ENCODE assay signal across 23 mouse cellular contexts in genomic region chr19:38418819-38419423, GRCm38 (mm10). TPM values are rescaled to one million over a fixed set of nuclear protein-coding genes. Genes with fewer than 3 reads are reported as not detected.
A peak's percentile ranks its signal among the peaks of the same experiment; 100 is the strongest.
DNase-seq lines count a peak whose midpoint lies in the region; ATAC-seq lines count a peak whose summit lies in the region.
"Had no signal": no experiment of that assay in that cellular context is flagged by ENCODE, and none has a peak within 500 bp of the region (broad histone marks: within the 10 kb centered on the region; RNA-seq: fewer than 3 reads in every experiment).

No protein-coding gene starts in this region.

- 0 out of 2 replicates have a peak overlapping the region, but pooled peaks have one; percentile 33 for H3K27ac ChIP-seq in forebrain, embryonic 14.5 days (ENCODE audit: low read depth, low read length)
- no peak overlapping the region for H3K27ac ChIP-seq in forebrain, embryonic 11.5 days (ENCODE audit: low read depth, low read length)
- no peak overlapping the region for H3K27ac ChIP-seq in neural tube, embryonic 13.5 days (replicated peaks)
- no peak overlapping the region for H3K27ac ChIP-seq in kidney, embryonic 15.5 days
- H3K27ac ChIP-seq: hindbrain, embryonic 15.5 days; layer of hippocampus, adult 2 months; limb, embryonic 15.5 days; midbrain, embryonic 12.5 days had no signal

- intact Hi-C loops in left cerebral cortex, postnatal 4 days (cut with DNase I): no loop called here
- intact Hi-C loops in left cerebral cortex, postnatal 36 days (cut with DNase I): no loop called here

- no peaks in the 10 kb centered on the region for H3K27me3 ChIP-seq in forebrain, embryonic 14.5 days (replicated peaks; ENCODE audit: control insufficient read depth, insufficient read depth, low read length)
- H3K27me3 ChIP-seq in forebrain, embryonic 11.5 days (ENCODE audit: control insufficient read depth, insufficient read depth, low read length): no peaks in the 10 kb centered on the region
- no peaks in the 10 kb centered on the region for H3K27me3 ChIP-seq in neural tube, embryonic 13.5 days
- H3K27me3 ChIP-seq in kidney, embryonic 15.5 days: no peaks in the 10 kb centered on the region
- H3K27me3 ChIP-seq: hindbrain, embryonic 15.5 days; limb, embryonic 15.5 days; midbrain, embryonic 12.5 days had no signal

- ATAC-seq in forebrain, embryonic 14.5 days: peak; percentile 81; the same call in 1 of the 2 replicates
- ATAC-seq in forebrain, embryonic 11.5 days (replicated peaks; ENCODE audit: low FRiP score): no peak
- ATAC-seq in neural tube, embryonic 13.5 days (ENCODE audit: low read depth): peak; percentile 40; the same call in 1 of the 2 replicates
- ATAC-seq in kidney, embryonic 15.5 days (replicated peaks; ENCODE audit: low FRiP score): no peak
- ATAC-seq: activated CD4-positive, CD25-positive, alpha-beta regulatory T cell, adult 4 months; liver, postnatal 0 days had no signal

- no peaks in the 10 kb centered on the region for H3K9me3 ChIP-seq in forebrain, embryonic 14.5 days (replicated peaks; ENCODE audit: control insufficient read depth, low read length)
- H3K9me3 ChIP-seq in forebrain, embryonic 11.5 days (ENCODE audit: control insufficient read depth, low read length): no peaks in the 10 kb centered on the region
- H3K9me3 ChIP-seq in neural tube, embryonic 13.5 days: no peaks in the 10 kb centered on the region
- H3K9me3 ChIP-seq in kidney, embryonic 15.5 days (replicated peaks): no peaks in the 10 kb centered on the region
- H3K9me3 ChIP-seq: G1E; hindbrain, embryonic 15.5 days; limb, embryonic 15.5 days; midbrain, embryonic 12.5 days had no signal

- peak; percentile 74 for DNase-seq in forebrain, embryonic 14.5 days (ENCODE audit: low spot score)
- no peak for DNase-seq in forebrain, embryonic 11.5 days (ENCODE audit: low spot score)
- DNase-seq in left cerebral cortex, postnatal 4 days: peak; percentile 45
- DNase-seq in left cerebral cortex, postnatal 36 days (ENCODE audit: low spot score in 2 of 2): no peak
- DNase-seq in neural tube, embryonic 10.5 days (ENCODE audit: extremely low spot score, low spot score): no peak
- DNase-seq: adrenal gland, postnatal 10 days; cerebellum, adult 11 months; embryo, embryonic 11 days; gastrocnemius, postnatal 25 days; kidney, adult 18-20 months; kidney, postnatal 14 days; layer of hippocampus, postnatal 36 days; liver, postnatal 0 days; lung, postnatal 36 days; thymus, postnatal 25 days had no signal

- H3K36me3 ChIP-seq in forebrain, embryonic 14.5 days (ENCODE audit: control insufficient read depth, insufficient read depth, low read length): no peaks in the 10 kb centered on the region
- no peaks in the 10 kb centered on the region for H3K36me3 ChIP-seq in forebrain, embryonic 11.5 days (ENCODE audit: control insufficient read depth, insufficient read depth, low read length)
- no peaks in the 10 kb centered on the region for H3K36me3 ChIP-seq in neural tube, embryonic 13.5 days
- H3K36me3 ChIP-seq in kidney, embryonic 15.5 days: no peaks in the 10 kb centered on the region
- H3K36me3 ChIP-seq: G1E; hindbrain, embryonic 15.5 days; limb, embryonic 15.5 days; midbrain, embryonic 12.5 days had no signal

- no peak overlapping the region for H3K9ac ChIP-seq in forebrain, embryonic 14.5 days (ENCODE audit: low read length)
- no peak overlapping the region for H3K9ac ChIP-seq in forebrain, embryonic 11.5 days (ENCODE audit: low read length)
- no peak overlapping the region for H3K9ac ChIP-seq in neural tube, embryonic 13.5 days
- no peak overlapping the region for H3K9ac ChIP-seq in kidney, embryonic 15.5 days
- H3K9ac ChIP-seq: hindbrain, embryonic 15.5 days; limb, embryonic 15.5 days; liver, postnatal 0 days; midbrain, embryonic 12.5 days had no signal

- H3K4me2 ChIP-seq in forebrain, embryonic 14.5 days (ENCODE audit: low read length): no peak overlapping the region
- H3K4me2 ChIP-seq in forebrain, embryonic 11.5 days (ENCODE audit: low read depth, low read length, severe bottlenecking): no peak overlapping the region
- no peak overlapping the region for H3K4me2 ChIP-seq in neural tube, embryonic 13.5 days
- no peak overlapping the region for H3K4me2 ChIP-seq in kidney, embryonic 15.5 days
- H3K4me2 ChIP-seq: hindbrain, embryonic 15.5 days; limb, embryonic 15.5 days; midbrain, embryonic 12.5 days had no signal

- 30% methylated on average over 4 of the region's 4 CpGs for WGBS in forebrain, embryonic 14.5 days
- 83% methylated on average over 4 of the region's 4 CpGs for WGBS in forebrain, embryonic 11.5 days
- 51% methylated on average over 4 of the region's 4 CpGs for WGBS in neural tube, embryonic 13.5 days
- WGBS in kidney, embryonic 15.5 days: 61% methylated on average over 4 of the region's 4 CpGs

- peaks cover 4% of the 10 kb centered on the region; the same call in 1 of the 2 replicates for H3K4me1 ChIP-seq in forebrain, embryonic 14.5 days (ENCODE audit: control insufficient read depth, insufficient read depth, low read length)
- no peaks in the 10 kb centered on the region for H3K4me1 ChIP-seq in forebrain, embryonic 11.5 days (replicated peaks; ENCODE audit: control insufficient read depth, insufficient read depth, low read length)
- H3K4me1 ChIP-seq in neural tube, embryonic 13.5 days (replicated peaks): peaks cover 5% of the 10 kb centered on the region; the same call in 1 of the 2 replicates
- no peaks in the 10 kb centered on the region for H3K4me1 ChIP-seq in kidney, embryonic 15.5 days
- H3K4me1 ChIP-seq: hindbrain, embryonic 15.5 days; midbrain, embryonic 12.5 days had no signal

- H3K4me3 ChIP-seq in forebrain, embryonic 14.5 days (ENCODE audit: low read depth, low read length): no peak overlapping the region
- no peak overlapping the region for H3K4me3 ChIP-seq in forebrain, embryonic 11.5 days (ENCODE audit: low read depth, low read length)
- no peak overlapping the region for H3K4me3 ChIP-seq in neural tube, embryonic 13.5 days
- no peak overlapping the region for H3K4me3 ChIP-seq in kidney, embryonic 15.5 days (replicated peaks)
- H3K4me3 ChIP-seq: hindbrain, embryonic 15.5 days; layer of hippocampus, adult 2 months; limb, embryonic 15.5 days; midbrain, embryonic 12.5 days had no signal

RNA-seq across cellular contexts. Expression of gene Slc35g1, which starts 23.1 kb away (rescaled TPM):
- 1.1 and 1.4 TPM in 2 replicates for polyA plus RNA-seq in forebrain, embryonic 14.5 days (2014; fragmentation: Nextera tagmentation; extraction: Ambion mirVana)
- polyA plus RNA-seq in forebrain, embryonic 11.5 days (2014; fragmentation: Nextera tagmentation; extraction: Ambion mirVana): 6.6 and 7.4 TPM in 2 replicates
- total RNA-seq in left cerebral cortex, postnatal 4 days (2021): 1 to 10 TPM; 2.2 to 2.3 TPM
- total RNA-seq in left cerebral cortex, postnatal 36 days (2021): 1 to 10 TPM; 1.6 to 2.6 TPM
- 0.84 and 1.0 TPM in 2 replicates for polyA plus RNA-seq in neural tube, embryonic 13.5 days (2015; fragmentation: Nextera tagmentation; extraction: Ambion mirVana)
- polyA plus RNA-seq in kidney, embryonic 15.5 days (2015; fragmentation: Nextera tagmentation; extraction: Ambion mirVana): 6.6 and 7.6 TPM in 2 replicates

Comparison
In these comparisons a context has a peak if more than half of its experiments do, and no peak if none do; other contexts are left out.
1. ATAC-seq: peak in forebrain, embryonic 14.5 days (single experiment) and neural tube, embryonic 13.5 days (single experiment); none in forebrain, embryonic 11.5 days (single experiment) and kidney, embryonic 15.5 days (single experiment).
2. DNase-seq: peak in forebrain, embryonic 14.5 days (single experiment) and left cerebral cortex, postnatal 4 days (single experiment); none in forebrain, embryonic 11.5 days (single experiment), left cerebral cortex, postnatal 36 days (0 of 2) and neural tube, embryonic 10.5 days (single experiment).